Mouse (Mus musculus) frontal cortex, postnatal 14 days (tissue): Measurements from ENCODE around the gene Gm5134.
A peak's percentile ranks its signal among the peaks of the same experiment; 100 is the strongest.
"Not testable (repeated sequence)": the region's sequence is repeated elsewhere in the genome, so short reads cannot be mapped to it uniquely, and the experiment has no call there.

Experiments
- DNase-seq, 2 experiments: peaks; one replicate each; pipeline ENCODE4 v3.0.0; 2022; ENCODE audit warnings: low spot score in 2 of 2

Gene Gm5134

DNA sequence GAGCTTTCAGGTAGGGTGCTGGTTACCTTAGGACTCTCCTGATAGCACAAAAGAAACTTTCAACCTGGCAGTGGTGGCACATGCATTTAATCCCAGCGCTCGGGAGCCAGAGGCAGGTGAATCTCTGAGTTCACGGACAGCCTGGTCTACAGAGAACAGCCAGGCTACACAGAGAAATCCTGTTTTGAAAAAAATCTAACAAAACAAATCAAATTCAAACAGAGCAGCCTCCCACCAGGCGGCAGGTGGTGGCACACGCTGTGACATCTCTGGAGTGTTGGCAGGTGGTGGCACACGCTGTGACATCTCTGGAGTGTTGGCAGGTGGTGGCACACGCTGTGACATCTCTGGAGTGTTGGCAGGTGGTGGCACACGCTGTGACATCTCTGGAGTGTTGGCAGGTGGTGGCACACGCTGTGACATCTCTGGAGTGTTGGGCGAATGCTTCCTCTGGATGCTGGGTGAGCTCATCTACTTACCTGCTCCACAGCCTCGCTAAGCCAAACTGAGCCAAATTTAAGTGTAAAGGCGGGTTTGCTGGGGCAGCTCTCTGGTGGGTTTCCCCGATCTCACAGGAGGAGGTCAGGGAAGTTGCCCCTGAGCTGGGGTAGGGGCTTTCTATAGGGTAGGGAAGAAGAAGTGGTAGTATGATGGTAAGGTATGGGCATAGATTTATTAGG lies 40.4 kb downstream of the Gm5134 start:
- not testable (repeated sequence) for DNase-seq

DNA sequence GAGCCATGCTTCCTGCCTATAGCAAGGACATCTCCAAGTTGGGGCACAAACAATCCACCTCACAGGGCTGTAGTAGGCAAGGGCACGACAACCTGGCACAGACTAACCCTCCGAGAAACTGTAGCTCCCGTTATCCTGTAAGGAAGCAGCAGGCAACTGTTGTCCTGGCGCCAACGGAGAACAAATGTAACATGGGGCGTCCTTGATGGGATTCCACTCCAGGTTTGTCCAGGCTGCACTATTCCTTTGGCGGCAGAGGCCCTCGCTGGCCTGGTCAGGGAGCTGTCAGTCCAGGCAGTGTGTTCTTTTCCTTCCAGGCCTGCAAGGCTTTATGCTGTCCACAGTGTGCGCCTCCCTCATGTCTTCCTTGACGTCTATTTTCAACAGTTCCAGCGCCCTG lies 41.1 kb downstream of the Gm5134 start:
- DNase-seq, result no peak

DNA sequence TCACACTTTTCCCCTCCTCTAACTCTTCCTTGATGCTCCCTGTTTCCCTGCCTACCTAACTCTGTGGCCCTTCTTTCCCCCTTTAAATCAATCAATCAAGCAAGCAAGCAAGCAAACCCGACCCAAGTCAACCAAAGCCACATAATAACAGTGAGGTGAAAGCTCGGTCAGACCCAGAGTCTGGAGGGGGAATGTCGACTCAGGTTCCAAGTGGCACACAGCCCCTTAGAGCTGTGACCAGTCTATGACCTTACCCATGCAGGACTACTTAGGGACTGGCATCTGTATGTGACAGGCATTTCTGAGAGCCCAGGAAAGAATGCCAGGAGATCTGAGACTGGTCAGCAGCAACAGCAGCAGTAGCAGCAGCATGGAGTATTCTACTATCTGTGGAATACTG lies 42.0 kb downstream of the Gm5134 start:
- no peak for DNase-seq

DNA sequence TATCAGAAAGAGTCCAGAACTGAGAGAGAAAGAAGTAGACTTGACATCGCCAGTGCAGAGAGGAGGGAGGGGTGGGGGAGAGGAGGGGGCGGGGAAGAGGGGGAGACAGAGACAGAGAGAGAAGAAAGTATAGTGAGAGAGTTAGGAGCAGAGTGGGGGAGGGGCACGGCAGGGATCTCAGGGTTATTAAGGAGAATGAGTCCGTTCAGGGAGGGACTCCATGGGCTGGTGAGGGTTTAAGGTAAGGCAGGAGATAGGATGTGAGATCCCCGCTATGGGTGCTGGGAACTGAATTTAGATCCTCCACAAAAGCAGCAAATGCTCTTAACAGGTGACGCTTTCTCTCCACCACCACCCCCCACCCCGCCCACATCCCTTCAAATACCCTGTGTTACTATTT lies 46.8 kb downstream of the Gm5134 start:
- no peak for DNase-seq

DNA sequence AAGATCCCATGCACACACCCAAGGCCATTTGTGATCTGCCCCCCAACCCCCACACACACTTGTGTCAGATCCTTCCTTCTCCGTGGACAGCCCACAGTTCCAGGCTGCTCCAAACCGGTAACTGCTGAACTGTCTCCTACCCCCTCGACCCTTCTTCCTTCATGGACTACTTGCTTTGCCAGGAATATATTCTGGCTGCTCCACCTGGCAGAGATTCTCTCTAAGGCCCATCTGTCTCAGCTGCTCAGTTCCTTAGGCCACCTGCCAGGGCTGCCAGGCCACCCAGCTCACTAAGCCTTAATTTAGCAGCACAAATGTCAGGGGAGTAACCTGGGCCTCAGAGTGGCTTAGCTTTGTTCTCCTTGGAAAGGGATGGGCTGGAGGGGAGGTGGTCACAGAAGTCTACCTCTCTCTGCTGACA lies 47.8 kb downstream of the Gm5134 start:
- no peak for DNase-seq

DNA sequence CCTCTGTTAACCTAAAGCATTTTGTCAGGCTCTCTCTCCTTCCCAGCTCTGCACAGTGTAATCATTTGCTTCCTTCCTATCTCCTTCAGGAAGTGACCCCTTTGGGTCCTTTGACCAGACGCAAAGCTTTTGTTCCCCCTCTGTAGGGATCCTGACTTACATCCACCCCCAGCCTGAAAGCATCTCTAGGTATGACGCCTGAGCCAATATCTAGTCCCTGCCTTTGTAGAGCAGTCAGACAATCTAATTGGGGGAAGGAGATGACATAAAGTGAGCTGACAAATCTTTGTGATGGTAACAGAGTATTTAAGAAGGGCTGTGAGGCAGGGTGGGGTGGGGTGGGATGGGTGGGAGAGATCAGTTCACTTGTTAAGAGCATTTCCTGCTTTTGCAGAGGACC lies 48.3 kb downstream of the Gm5134 start:
- DNase-seq, result no peak

DNA sequence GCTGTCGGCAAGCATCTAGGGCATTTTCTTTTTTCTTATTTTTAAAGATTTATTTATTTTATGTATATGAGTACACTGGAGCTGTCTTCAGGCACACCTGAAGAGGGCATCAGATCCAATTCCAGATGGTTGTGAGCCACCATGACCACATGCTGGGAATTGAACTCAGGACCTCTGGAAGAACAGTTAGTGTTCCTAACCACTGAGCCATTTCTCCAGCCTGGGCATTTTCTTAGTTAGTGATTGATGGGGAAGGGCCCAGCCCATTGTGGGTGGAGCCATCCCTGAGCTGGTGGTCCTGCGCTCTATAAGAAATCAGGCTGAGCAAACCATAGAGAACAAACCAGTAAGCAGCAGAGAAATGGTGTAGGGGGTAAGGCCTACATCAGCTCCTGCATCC lies 48.9 kb downstream of the Gm5134 start:
- DNase-seq, result no peak

DNA sequence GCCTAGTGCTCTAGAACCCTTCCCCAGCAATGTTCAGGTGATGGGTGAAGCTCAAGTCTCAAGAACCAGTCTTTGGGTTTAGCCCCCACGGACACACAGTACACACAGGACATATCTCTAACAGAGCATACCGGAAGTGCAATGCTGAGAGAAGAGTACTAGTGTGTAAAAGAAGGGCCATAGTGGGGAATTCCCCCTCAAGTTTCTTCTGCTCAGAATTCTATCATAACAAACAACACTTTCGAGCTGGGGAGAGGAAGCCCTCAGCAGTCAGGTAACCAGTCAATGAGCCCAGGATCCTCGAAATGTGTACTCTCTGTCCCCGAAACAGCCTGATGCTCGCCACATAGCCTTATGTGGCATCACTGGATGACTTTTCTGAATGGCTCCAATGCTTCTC lies 52.1 kb downstream of the Gm5134 start:
- no peak for DNase-seq

DNA sequence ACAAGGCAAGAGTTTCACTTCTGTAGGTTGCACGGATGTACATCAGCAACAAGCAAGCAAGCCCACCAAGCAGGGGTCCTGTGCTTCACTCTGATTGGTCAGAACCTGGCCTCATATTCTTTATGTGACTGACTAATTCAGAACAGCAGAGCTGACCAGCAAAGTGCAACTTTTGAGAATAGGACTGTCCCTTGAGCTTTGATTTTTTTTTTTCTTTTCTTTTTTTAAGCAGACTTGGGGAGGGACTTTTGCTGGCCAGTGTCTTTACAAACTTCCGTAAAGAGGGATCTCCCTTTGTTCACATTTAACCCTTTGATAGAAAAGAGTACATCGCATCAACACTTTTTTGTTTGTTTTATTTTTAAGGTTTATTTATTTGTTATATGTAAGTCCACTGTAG lies 55.5 kb downstream of the Gm5134 start:
- no peak for DNase-seq

DNA sequence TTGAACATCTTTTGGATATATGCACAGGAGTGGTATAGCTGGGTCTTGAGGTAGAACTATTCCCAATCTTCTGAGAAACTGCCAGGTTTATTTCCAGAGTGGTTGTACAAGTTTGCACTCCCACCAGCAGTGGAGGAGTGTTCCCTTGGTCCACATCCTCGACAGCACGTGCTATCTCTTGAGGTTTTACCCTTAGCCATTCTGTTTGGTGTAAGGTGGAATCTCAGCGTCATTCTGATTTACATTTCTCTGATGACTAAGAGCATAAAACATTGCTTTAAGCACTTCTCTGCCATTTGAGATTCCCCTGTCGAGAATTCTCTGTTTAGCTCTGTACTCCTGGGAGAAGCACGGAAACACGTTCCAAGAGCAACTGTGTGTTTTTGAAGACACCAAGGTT lies 58.6 kb downstream of the Gm5134 start:
- DNase-seq, result no peak

DNA sequence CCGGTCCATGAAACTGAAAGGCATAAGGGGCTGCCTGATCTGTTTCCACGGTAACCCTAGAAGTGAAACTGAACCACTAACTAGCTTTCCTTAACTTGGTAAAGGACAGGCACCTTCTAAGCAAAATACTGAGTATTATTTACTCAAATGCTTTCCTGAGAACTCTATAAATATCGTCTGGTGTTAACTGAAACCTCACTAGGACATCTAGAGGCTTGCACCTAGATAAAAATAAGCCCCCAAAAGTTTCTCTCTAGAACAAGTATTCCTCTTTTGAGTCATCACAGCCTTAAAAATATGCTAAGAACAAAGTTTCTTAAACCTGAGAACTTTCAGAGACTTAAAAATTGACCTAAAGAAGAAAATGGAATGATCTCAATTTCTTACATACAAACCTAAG lies 62.6 kb downstream of the Gm5134 start:
- DNase-seq, result no peak

DNA sequence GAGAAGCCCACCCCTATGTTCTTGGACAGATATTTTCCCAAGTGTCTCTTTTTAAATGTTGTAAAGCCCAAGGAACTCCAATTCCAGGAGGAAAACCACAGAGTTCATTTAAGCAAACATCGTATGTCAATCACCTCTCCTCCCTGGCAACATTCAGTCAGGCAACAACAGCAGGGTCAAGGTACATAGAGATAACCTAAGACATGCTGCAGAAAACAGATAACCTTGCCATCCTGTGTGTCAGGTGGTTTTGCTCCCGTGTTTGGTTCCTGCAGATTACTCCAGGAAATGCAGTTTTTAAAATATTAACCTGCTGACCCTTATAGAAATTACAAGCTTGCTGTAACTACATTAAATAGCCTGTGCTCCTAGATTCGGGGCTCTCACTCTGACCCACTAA lies 67.4 kb downstream of the Gm5134 start:
- no peak for DNase-seq

DNA sequence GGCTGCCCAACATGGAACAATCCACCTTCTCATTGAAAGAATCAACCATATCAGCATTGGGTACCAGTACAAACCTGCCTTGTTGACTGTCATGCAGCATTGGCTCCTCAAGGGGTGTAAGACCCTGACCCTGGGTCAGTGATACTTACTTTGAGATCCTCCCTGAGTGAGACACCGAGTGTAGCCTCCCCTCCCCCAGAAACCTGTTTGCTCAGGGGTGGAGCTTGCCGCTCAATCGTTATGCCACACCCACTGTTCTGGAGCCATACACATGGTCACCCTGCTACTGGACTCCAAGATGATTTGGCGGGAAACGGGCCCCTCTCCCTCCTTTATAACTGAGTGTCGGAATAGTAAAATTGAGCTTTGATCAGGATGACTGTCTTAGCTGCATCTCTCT lies 69.6 kb downstream of the Gm5134 start:
- no peak for DNase-seq

DNA sequence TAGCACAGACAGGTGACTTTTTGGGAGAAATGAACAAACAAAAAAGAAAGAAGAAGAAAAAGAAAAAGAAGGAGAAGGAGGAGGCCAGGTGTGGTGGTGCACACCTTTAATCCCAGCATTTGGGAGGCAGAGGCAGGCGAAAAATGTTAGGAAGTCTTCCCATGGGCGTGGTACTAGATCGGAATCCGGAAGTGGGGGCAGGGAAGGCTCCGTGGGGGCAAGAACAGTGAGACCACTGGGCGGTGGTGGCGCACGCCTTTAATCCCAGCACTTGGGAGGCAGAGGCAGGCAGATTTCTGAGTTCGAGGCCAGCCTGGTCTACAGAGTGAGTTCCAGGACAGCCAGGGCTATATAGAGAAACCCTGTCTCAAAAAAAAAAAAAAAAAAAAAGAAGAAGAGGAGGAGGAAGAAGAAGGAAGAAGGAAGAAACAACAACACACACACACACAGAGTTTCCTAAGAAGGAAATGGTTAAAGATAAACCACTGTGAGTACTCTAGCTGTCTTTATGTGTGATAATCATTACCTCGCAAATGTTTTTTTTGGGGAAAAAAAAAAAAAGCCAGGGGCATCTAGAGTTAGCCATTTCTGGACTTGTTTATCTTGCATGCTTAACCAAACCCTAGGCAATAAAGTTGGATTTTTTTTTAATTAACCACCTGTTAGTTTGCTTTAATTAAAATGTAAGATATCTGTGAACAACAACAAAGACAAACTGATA lies 71.3 kb downstream of the Gm5134 start:
- DNase-seq, result no peak

DNA sequence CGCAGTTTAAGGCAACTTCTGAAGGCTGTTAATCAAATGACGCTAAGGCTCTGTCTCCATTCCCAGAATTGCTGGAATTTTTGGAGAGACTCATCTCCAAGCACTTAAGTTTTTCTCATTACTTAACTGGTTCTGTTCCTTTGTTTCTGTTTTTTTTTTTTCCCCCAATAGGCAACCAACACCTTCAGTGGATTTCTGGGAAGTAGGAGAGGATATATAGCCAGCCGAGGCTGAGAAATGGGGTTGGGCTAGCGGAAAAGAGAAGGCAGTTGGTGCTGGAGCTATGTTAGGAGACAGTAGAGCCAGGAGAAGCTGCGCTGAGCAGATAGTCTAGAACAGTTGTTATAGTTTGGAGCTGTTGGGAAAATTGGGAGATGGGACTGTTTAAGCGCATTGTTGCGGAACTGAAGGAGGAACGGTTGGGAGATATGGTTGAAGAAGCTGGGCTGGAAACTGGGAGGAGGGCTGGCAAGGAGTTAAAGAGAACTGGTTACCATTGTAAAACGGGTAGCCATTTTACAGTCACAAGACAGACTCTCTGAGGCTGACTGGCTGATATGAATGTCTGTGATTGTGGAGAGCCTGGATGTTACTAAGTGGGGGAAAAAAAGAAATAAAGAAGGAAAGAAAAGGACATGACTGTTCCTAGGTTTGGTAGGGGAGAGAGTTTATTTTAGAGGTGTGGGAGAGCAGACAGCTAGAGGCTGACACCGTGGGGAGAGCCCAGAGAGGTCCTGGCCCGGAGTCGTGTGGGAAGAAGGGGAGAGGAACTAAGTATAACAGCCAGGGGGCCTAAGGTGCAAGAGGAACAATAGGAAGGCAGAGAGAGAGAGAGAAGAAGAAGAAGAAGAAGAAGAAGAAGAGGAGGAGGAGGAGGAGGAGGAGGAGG lies 73.1 kb downstream of the Gm5134 start:
- DNase-seq, result no peak

DNA sequence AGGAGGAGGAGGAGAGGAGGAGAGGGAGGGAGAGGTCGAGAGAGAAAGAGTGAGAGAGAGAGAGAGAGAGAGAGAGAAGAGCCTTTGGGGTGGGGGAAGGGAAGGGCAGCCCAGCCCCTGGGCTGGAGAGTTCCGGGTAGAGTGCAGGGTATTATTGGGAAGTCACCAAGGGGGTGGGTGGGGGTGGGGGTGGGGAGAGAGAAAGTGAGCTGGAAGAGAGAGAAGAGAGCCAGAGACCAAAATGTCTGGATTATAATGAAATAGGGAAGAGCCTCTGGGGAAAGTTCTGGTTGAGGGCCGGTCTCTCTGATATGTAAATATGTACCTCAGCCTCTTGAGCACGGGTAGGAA lies 73.7 kb downstream of the Gm5134 start:
- no peak for DNase-seq

DNA sequence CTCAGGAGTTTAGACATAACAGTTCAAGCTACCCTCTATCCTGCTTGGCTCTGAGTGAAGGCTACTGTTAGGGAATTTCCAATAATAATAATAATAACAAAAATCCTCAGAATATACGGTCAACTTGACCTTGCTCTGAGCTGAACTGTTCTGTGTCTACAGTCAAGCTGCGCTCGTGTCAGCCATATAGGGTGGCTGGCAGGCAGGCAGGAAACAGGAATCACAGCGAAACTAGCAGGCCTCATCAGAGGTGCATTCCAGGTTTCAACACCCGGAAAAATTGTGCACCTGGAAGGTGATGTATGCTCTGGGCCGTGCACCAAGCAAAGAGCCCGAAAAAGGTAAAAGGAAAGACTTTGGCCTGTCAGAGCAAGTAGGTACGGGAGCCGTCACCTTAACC lies 74.1 kb downstream of the Gm5134 start:
- no peak for DNase-seq

DNA sequence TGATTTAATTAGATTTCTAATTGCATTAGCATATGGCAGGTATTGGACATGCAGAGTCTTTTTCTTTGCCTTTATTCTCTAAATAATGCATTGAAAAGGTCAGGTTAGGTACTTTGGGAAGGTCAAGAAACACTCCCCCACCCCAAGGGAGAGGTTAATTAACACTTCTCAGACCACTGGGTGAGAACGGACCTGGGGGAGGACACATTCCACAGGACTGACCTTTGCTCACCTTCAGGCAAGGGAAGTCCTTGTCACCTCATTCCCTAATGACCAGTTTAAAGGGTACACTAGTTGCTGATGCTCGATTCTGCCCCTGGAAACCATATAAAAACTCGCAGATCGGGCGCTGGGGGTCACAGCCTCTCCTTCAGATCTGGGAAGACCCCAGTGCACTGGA lies 75.0 kb downstream of the Gm5134 start:
- no peak for DNase-seq

DNA sequence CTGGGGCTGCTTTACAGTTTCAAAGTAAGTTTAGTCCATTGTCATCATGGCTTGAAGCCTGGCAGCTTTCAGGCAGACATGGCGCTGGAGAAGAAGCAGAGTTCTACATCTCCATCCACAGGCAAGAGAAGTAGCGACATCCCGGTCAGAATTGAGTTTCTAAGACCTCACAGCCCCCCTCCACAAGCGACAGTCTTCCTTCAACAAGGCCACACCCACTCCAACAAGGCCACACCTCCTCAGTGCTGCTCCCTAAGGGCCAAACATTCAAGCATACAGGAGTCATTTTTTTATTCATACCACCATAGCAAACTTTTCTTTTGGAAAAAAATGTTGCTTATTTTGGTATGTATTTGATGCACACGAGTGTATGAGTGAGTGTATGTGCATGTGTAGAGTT lies 76.2 kb downstream of the Gm5134 start:
- DNase-seq, result no peak

DNA sequence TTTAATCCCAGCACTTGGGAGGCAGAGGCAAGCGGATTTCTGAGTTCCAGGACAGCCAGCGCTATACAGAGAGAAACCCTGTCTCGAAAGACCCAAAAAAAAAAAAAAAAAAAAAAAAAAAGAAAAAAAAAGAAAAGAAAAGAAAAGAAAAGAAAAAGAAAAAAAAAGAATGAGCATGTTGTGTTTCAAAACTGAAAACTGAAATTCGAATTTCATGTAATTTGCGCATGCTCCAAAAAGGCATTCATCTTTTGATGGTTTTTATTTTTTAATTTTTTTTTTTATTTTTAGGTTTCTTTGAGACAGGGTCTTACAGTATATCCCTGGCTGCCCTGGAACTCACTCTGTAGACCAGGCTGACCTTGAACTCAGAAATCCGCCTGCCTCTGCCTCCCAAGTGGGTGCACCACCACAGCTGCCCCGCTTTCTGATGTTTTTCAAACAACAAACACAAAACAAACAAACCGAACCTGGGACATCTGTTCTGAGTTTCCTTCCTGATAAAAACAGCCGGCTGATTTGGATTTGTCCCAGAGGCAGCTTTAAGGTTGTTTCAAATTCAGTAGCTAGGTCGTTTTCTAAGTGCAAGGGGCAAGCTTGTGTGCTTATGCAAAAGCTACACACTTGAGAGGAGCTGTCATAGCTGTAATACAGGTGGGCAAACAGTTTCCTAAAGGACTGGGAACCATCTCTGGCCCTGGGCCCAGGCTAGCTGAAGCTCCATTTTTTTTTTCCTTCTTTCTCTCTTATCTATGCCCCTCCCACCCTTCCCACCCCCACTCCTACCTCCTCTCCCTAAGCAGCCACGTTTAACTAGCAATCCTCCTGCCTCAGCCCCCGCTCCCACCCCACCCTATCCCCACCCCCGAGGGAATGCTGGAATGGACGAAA lies 77.4 kb downstream of the Gm5134 start:
- peak in 1 of 2 experiments; percentile 9 for DNase-seq

DNA sequence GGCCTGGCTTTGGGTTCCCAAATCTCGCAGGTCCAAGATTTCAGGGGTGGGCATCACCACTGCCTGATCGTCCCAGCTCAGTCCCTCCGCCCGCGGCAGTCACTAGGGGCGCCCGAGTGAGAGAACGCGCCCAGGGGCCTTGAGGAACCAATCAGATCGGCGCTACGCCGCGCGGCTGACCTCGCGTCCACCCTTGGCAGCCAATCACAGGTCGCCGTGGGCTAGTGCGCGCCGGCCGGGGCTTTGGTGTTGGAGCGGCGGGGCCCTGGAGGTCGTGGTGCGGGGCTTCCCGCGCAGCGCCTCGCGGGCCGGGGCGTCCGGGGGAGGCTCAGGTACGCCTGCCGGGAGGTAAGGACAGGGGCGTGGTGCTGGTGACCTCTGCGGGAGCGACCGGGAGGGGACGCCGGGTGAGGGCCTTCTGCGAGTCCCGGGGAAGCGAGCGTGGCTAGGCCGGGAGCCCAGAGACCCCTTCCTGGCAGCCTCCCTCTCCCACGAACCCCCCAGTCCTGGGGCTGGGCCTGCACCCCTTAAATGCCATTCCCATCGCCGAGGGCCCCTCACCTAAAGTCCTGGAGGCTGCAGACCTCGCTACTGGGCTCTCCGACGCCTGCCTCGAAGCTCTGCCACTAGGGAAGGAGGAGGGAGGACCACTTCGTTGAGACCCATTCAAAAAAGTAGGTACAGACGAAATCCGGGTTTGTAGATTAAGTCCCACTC lies 78.2 kb downstream of the Gm5134 start, which contains the start of gene Zfp280b:
Gene Zfp280b, plus strand, starts transcription at position 249 of the 717 bp plus-strand sequence.
- DNase-seq, result peak; percentile 89 to 95
